Mouse (Mus musculus): Measurements from ENCODE around the gene Homer2. TPM values are rescaled to one million over a fixed set of nuclear protein-coding genes. Genes with fewer than 3 reads are reported as not detected.

The Homer2 gene
- polyA plus RNA-seq, 1 experiment from 2014 or later: 80.4 TPM

DNA sequence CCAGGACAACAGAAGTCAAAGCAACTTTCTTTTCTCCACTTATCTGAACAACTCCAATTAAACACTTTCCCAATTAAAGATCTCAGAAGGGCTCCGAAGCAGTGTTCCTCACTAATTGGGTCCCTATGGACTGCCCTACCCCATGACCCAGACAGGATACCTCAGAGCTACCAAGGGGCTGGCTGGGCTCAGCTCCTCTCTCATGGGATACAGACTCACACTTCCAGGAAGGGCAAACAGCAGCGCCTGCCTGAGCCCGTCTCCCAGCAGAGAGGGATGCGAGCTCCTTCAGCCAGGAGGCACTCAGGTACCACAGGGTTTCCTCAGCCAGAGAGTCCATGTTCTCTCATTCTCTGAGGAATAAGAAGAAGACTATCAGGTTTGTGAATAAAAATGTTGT, 9.4 kb downstream of the Homer2 start:
- Histone ChIP-seq H3K27ac (replicated peaks in 1 of 2; ENCODE audit: control insufficient read depth in 1 of 2, insufficient read depth in 1 of 2, low read depth in 2 of 2, low read length in 2 of 2) (no peak overlapping the region), H3K27me3 (ENCODE audit: control insufficient read depth, insufficient read depth, low read length) (no peaks in the 10 kb centered on the region), H3K4me3 (ENCODE audit: control insufficient read depth in 1 of 2, insufficient read depth in 1 of 2, low read depth in 1 of 2, low read length in 2 of 2) (no peak overlapping the region), H3K9me3 (ENCODE audit: control insufficient read depth, low read length) (no peaks in the 10 kb centered on the region), H3K4me2 (ENCODE audit: low read length) (no peak overlapping the region), H3K9ac (ENCODE audit: low read length) (no peak overlapping the region), H3K4me1 (ENCODE audit: control insufficient read depth in 2 of 2, insufficient read depth in 2 of 2, low read length in 2 of 2) (peaks cover 23 to 44% of the 10 kb centered on the region in 2 experiments), H3K36me3 (ENCODE audit: control insufficient read depth, insufficient read depth, low read length) (no peaks in the 10 kb centered on the region)
- WGBS: 77% methylated on average over 4 of the region's 4 CpGs
- ATAC-seq (ENCODE audit: insufficient number of reproducible peaks, insufficient read depth, low FRiP score, low read depth): no peak

DNA sequence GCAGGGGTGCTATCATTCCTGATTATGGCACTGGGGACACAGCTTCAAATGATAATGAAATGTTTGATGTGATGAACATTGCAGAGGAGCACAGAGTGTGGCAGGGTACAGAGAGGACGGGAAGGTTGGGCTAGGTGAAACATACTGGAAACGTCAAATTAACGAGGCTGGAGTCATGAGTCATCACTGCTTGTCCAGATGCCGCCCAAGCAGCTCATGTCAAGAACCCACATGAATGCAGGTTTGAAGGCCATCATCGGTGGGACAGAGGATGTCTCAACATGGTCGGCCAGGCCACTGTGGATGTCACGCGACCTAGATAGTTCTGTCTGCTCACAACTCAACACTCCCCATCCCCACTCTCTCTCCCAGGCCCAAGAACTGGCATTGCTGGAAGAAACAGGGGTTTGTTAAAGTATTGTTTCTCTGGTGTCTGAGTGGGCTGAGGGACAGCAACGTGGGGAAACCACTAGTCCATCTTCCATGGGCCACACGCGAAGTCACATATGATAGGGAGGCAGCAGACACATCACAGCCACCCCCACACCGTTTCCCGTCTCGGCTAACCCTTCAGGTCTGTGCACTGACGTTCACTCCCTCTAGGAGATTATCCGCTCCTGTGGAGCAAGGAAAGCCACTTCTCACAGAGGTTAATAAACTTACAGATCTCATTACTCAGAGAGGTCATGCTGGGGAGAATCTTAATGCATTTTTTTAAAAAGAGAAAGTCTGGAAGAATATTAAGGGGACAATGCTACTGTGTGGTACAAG, 11.4 kb downstream of the Homer2 start:
- H3K9me3 ChIP-seq (ENCODE audit: control insufficient read depth, low read length): no peaks in the 10 kb centered on the region
- no peak overlapping the region for H3K4me3 ChIP-seq (ENCODE audit: control insufficient read depth in 1 of 2, insufficient read depth in 1 of 2, low read depth in 1 of 2, low read length in 2 of 2)
- 64% methylated on average over 16 of the region's 16 CpGs for WGBS
- peaks cover 19 to 39% of the 10 kb centered on the region in 2 experiments for H3K4me1 ChIP-seq (ENCODE audit: control insufficient read depth in 2 of 2, insufficient read depth in 2 of 2, low read length in 2 of 2)
- no peak overlapping the region for H3K4me2 ChIP-seq (ENCODE audit: low read length)
- H3K27ac ChIP-seq (replicated peaks in 1 of 2; ENCODE audit: control insufficient read depth in 1 of 2, insufficient read depth in 1 of 2, low read depth in 2 of 2, low read length in 2 of 2): no peak overlapping the region
- H3K27me3 ChIP-seq (ENCODE audit: control insufficient read depth, insufficient read depth, low read length): no peaks in the 10 kb centered on the region
- ATAC-seq (ENCODE audit: insufficient number of reproducible peaks, insufficient read depth, low FRiP score, low read depth): no peak
- H3K9ac ChIP-seq (ENCODE audit: low read length): no peak overlapping the region
- H3K36me3 ChIP-seq (ENCODE audit: control insufficient read depth, insufficient read depth, low read length): no peaks in the 10 kb centered on the region

DNA sequence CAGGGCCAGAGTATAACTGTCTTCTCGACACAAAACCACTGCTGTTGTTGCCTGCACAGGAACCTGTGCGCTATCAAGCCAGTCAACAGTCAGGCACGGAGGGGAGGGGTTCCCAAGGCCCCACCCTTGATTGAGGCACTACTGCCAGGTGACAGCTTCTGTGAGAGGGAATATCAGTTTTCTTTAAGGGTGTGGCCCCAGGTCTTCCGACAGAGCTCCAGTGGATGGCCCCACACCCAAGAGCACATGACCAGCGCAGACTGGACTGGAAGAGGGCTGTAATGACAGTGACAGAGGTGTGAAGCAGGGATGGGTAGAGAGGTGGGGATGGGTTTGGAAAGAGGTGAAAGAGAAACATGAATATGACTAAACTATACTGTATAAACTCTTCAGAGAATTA, 16.3 kb downstream of the Homer2 start:
- H3K4me2 ChIP-seq (ENCODE audit: low read length): no peak overlapping the region
- no peaks in the 10 kb centered on the region for H3K36me3 ChIP-seq (ENCODE audit: control insufficient read depth, insufficient read depth, low read length)
- H3K4me3 ChIP-seq (ENCODE audit: control insufficient read depth in 1 of 2, insufficient read depth in 1 of 2, low read depth in 1 of 2, low read length in 2 of 2): no peak overlapping the region
- ATAC-seq (ENCODE audit: insufficient number of reproducible peaks, insufficient read depth, low FRiP score, low read depth): no peak
- no peak overlapping the region for H3K27ac ChIP-seq (replicated peaks in 1 of 2; ENCODE audit: control insufficient read depth in 1 of 2, insufficient read depth in 1 of 2, low read depth in 2 of 2, low read length in 2 of 2)
- no peaks in the 10 kb centered on the region for H3K27me3 ChIP-seq (ENCODE audit: control insufficient read depth, insufficient read depth, low read length)
- H3K9ac ChIP-seq (ENCODE audit: low read length): no peak overlapping the region
- 59% methylated on average over 5 of the region's 5 CpGs for WGBS
- H3K9me3 ChIP-seq (ENCODE audit: control insufficient read depth, low read length): no peaks in the 10 kb centered on the region
- peaks cover 33 to 40% of the 10 kb centered on the region in 2 experiments for H3K4me1 ChIP-seq (ENCODE audit: control insufficient read depth in 2 of 2, insufficient read depth in 2 of 2, low read length in 2 of 2)

DNA sequence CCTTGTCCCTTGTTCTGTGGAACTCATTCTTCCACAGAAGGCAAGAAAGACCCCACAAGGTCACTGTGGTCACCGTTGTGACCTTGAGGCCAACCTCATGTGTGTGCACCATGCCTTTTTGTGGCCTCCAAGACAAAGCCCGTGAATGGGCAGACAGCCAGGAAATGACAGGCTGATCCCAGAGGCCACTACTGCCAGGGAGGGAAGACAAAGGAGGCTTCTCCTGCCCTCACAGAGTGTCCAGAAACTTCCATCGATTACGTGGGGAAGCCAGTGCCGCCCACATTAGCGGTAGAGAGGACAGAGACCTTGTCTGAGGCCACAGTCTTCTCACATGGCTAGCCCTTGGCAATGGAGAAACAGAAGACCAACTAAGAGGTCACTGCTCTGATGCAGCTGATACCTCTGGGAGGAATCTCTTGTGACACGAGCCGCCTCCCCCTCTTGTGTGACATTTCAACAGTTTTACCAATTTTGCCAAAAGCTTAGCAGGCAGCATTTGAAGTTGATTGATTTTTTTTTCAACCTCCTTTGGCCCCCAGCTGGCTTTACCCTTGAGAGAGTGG, 18.1 kb downstream of the Homer2 start:
- Histone ChIP-seq H3K9ac (ENCODE audit: low read length) (peak overlapping the region; percentile 36; the same call in 1 of the 2 replicates), H3K4me2 (ENCODE audit: low read length) (no peak overlapping the region), H3K36me3 (ENCODE audit: control insufficient read depth, insufficient read depth, low read length) (no peaks in the 10 kb centered on the region), H3K4me1 (ENCODE audit: control insufficient read depth in 2 of 2, insufficient read depth in 2 of 2, low read length in 2 of 2) (peaks cover 42 to 55% of the 10 kb centered on the region in 2 experiments), H3K4me3 (ENCODE audit: control insufficient read depth in 1 of 2, insufficient read depth in 1 of 2, low read depth in 1 of 2, low read length in 2 of 2) (no peak overlapping the region), H3K27me3 (ENCODE audit: control insufficient read depth, insufficient read depth, low read length) (no peaks in the 10 kb centered on the region), H3K9me3 (ENCODE audit: control insufficient read depth, low read length) (no peaks in the 10 kb centered on the region), H3K27ac (replicated peaks in 1 of 2; ENCODE audit: control insufficient read depth in 1 of 2, insufficient read depth in 1 of 2, low read depth in 2 of 2, low read length in 2 of 2) (peak overlapping the region; percentile 53 to 81)
- no peak for ATAC-seq (ENCODE audit: insufficient number of reproducible peaks, insufficient read depth, low FRiP score, low read depth)
- 43% methylated on average over 8 of the region's 8 CpGs for WGBS

DNA sequence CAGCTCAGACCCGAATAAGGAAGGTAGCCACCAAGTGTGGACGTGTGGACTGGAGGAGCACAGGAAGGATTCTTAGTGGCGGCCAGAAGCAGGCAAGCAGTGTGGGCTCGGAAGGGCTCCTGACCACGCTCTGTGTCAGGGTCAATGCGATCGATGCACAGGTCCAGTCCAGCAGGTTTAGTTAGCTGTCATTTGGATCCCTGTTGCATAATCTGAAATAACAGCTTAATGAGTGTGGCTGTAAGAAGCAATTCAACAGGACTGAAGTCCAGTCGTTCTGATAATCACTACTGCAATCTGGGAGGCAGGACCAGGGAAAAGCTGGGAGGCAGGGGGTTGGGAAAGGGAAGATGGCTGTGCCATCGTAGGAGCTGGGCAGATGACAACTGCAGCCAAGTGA, 18.9 kb downstream of the Homer2 start:
- H3K4me3 ChIP-seq (ENCODE audit: control insufficient read depth in 1 of 2, insufficient read depth in 1 of 2, low read depth in 1 of 2, low read length in 2 of 2): no peak overlapping the region
- WGBS: 76% methylated on average over 9 of the region's 9 CpGs
- ATAC-seq (ENCODE audit: insufficient number of reproducible peaks, insufficient read depth, low FRiP score, low read depth): no peak
- peak overlapping the region; percentile 77 to 81 for H3K27ac ChIP-seq (replicated peaks in 1 of 2; ENCODE audit: control insufficient read depth in 1 of 2, insufficient read depth in 1 of 2, low read depth in 2 of 2, low read length in 2 of 2)
- no peak overlapping the region for H3K4me2 ChIP-seq (ENCODE audit: low read length)
- H3K27me3 ChIP-seq (ENCODE audit: control insufficient read depth, insufficient read depth, low read length): no peaks in the 10 kb centered on the region
- no peak overlapping the region for H3K9ac ChIP-seq (ENCODE audit: low read length)
- H3K36me3 ChIP-seq (ENCODE audit: control insufficient read depth, insufficient read depth, low read length): no peaks in the 10 kb centered on the region
- H3K4me1 ChIP-seq (ENCODE audit: control insufficient read depth in 2 of 2, insufficient read depth in 2 of 2, low read length in 2 of 2): peaks cover 45 to 57% of the 10 kb centered on the region in 2 experiments
- no peaks in the 10 kb centered on the region for H3K9me3 ChIP-seq (ENCODE audit: control insufficient read depth, low read length)

DNA sequence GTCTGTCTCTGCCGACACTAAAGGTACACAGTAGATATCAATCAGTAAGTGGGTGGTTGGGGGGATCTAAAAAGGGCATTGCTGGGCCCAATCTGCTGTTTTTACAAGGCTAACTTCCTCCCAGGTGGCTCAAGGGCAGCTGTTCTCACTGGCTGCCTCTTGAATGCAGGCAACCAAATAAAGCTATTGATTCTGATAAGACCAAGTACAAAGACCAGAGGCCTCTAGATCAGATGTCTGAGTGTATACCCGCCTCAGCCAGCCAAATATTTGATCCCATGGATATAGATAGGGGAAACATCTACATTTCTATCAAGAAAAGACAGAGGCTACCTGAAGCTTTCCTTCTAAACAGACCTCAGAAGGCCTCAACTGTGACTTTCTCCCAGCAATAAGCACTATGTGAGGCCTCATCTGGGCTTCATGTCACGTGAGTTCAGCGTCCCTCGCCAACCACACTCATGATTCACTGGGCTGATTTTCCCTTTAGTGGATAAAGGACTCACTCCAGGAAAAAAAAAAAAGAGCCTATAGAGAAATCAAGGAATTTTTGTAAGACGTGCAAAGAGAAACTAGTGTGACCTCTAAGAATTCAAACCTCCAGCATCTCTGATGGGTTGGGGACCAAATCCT, 19.5 kb downstream of the Homer2 start:
- Histone ChIP-seq H3K36me3 (ENCODE audit: control insufficient read depth, insufficient read depth, low read length) (no peaks in the 10 kb centered on the region), H3K4me1 (ENCODE audit: control insufficient read depth in 2 of 2, insufficient read depth in 2 of 2, low read length in 2 of 2) (peaks cover 50 to 63% of the 10 kb centered on the region in 2 experiments), H3K9ac (ENCODE audit: low read length) (0 out of 2 replicates have a peak overlapping the region, but pooled peaks have one; percentile 9), H3K27me3 (ENCODE audit: control insufficient read depth, insufficient read depth, low read length) (no peaks in the 10 kb centered on the region), H3K9me3 (ENCODE audit: control insufficient read depth, low read length) (no peaks in the 10 kb centered on the region), H3K4me3 (ENCODE audit: control insufficient read depth in 1 of 2, insufficient read depth in 1 of 2, low read depth in 1 of 2, low read length in 2 of 2) (no peak overlapping the region), H3K27ac (replicated peaks in 1 of 2; ENCODE audit: control insufficient read depth in 1 of 2, insufficient read depth in 1 of 2, low read depth in 2 of 2, low read length in 2 of 2) (peak overlapping the region; percentile 77 to 81), H3K4me2 (ENCODE audit: low read length) (no peak overlapping the region)
- 45% methylated on average over 6 of the region's 6 CpGs for WGBS
- ATAC-seq (ENCODE audit: insufficient number of reproducible peaks, insufficient read depth, low FRiP score, low read depth): no peak

DNA sequence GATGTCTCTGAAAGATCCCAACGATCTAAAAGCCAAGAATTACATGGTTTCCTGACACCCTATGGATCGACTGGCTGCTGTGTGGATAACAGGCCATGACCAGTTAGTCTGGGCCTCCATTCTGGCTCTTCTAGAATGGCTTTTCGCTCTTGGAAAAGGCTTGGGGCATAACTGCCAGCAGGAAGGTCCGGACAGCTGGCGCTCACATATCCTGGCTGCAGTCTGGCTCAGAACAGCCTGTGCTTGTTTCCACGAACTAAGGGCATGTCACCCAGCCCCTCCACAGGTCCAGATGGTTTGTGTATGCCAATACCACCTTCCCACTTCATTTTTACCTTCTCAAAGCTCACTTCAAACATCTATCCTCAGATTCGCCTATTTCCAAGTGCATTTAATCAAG, 22.0 kb downstream of the Homer2 start:
- Histone ChIP-seq H3K4me3 (ENCODE audit: control insufficient read depth in 1 of 2, insufficient read depth in 1 of 2, low read depth in 1 of 2, low read length in 2 of 2) (no peak overlapping the region), H3K9ac (ENCODE audit: low read length) (no peak overlapping the region), H3K27ac (replicated peaks in 1 of 2; ENCODE audit: control insufficient read depth in 1 of 2, insufficient read depth in 1 of 2, low read depth in 2 of 2, low read length in 2 of 2) (peak overlapping the region in 1 of 2 experiments; percentile 93; a peak in 2 of 4 replicates), H3K36me3 (ENCODE audit: control insufficient read depth, insufficient read depth, low read length) (no peaks in the 10 kb centered on the region), H3K4me2 (ENCODE audit: low read length) (no peak overlapping the region), H3K27me3 (ENCODE audit: control insufficient read depth, insufficient read depth, low read length) (no peaks in the 10 kb centered on the region), H3K9me3 (ENCODE audit: control insufficient read depth, low read length) (no peaks in the 10 kb centered on the region), H3K4me1 (ENCODE audit: control insufficient read depth in 2 of 2, insufficient read depth in 2 of 2, low read length in 2 of 2) (peaks cover 49 to 62% of the 10 kb centered on the region in 2 experiments)
- ATAC-seq (ENCODE audit: insufficient number of reproducible peaks, insufficient read depth, low FRiP score, low read depth): no peak
- 75% methylated on average over 7 of the region's 7 CpGs for WGBS
